Mouse (Mus musculus): ENCODE data around the gene Dennd4c. TPM values are rescaled to one million over a fixed set of nuclear protein-coding genes. Genes with fewer than 3 reads are reported as not detected.

Gene Dennd4c
- polyA plus RNA-seq, 1 experiment from 2014 or later: 5.6 TPM

DNA sequence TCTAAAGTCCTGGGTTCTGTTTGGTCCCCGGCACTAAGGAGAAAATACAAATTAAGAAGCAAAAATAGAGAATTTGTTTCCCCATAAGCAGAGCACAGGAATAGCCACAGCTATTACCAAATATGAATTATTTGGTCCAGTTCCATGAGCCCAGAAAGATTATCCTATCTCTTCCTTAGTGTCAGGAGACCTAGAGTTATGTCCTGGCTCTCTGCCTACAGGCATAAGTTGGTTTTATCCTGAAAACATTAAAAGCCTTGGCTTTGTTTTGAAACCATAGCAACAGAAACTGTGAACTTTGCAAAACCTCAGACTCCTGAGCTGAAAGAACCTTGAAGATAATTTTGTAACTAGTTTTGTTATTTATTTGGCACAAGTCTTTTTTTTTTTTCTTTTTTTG, 31.2 kb upstream of the Dennd4c start:
- 54% methylated on average over 1 of the region's 1 CpGs for WGBS
- Histone ChIP-seq H3K4me2 (ENCODE audit: low read depth, low read length) (no peak overlapping the region), H3K9me3 (replicated peaks; ENCODE audit: control insufficient read depth, low read length) (no peaks in the 10 kb centered on the region), H3K9ac (ENCODE audit: low read length) (no peak overlapping the region), H3K36me3 (ENCODE audit: control insufficient read depth, insufficient read depth) (no peaks in the 10 kb centered on the region), H3K27ac (ENCODE audit: low read length) (no peak overlapping the region), H3K27me3 (ENCODE audit: control insufficient read depth, insufficient read depth, low read length) (no peaks in the 10 kb centered on the region), H3K4me3 (ENCODE audit: low read length) (no peak overlapping the region), H3K4me1 (ENCODE audit: control insufficient read depth, insufficient read depth, low read length) (peaks cover 10% of the 10 kb centered on the region)
- ATAC-seq (replicated peaks; ENCODE audit: extremely low read depth, insufficient read depth, low FRiP score): peak; percentile 65

- 71% methylated on average over 4 of the region's 4 CpGs for WGBS
- Histone ChIP-seq H3K27me3 (ENCODE audit: control insufficient read depth, insufficient read depth, low read length) (no peaks in the 10 kb centered on the region), H3K4me3 (ENCODE audit: low read length) (no peak overlapping the region), H3K9me3 (replicated peaks; ENCODE audit: control insufficient read depth, low read length) (no peaks in the 10 kb centered on the region), H3K27ac (ENCODE audit: low read length) (no peak overlapping the region), H3K4me2 (ENCODE audit: low read depth, low read length) (no peak overlapping the region), H3K36me3 (ENCODE audit: control insufficient read depth, insufficient read depth) (no peaks in the 10 kb centered on the region), H3K4me1 (ENCODE audit: control insufficient read depth, insufficient read depth, low read length) (peaks cover 10% of the 10 kb centered on the region), H3K9ac (ENCODE audit: low read length) (no peak overlapping the region)
- ATAC-seq (replicated peaks; ENCODE audit: extremely low read depth, insufficient read depth, low FRiP score): no peak
Observed at GRCm38 (mm10) chr4:86718878-86719577, 29.3 kb upstream of the Dennd4c start.

DNA sequence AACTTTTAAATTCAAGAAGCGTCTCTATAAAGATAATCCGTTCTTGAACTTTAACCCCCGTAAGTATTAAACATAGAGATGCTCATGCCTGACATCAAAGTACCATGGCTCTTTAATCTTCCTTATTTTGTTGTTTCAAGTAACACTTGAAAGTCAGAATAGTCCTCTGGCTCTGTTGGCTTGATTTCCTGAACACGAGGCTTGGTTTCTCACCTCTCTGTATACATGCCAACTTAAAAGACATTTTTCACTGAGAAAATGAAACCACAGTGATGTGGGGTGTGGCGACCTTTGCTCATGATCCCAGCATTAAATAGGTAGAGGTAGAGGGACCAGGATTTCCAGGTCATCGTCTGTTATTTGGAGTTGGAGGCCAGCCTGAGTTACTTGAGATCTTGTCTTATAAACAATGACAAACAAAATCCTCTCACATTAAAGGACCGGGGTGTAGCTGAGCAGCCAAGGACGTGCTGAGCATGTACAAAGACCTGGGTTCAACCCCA, 26.4 kb upstream of the Dennd4c start:
- H3K9ac ChIP-seq (ENCODE audit: low read length): no peak overlapping the region
- no peaks in the 10 kb centered on the region for H3K36me3 ChIP-seq (ENCODE audit: control insufficient read depth, insufficient read depth)
- H3K4me1 ChIP-seq (ENCODE audit: control insufficient read depth, insufficient read depth, low read length): peaks cover 15% of the 10 kb centered on the region
- 65% methylated on average over 8 of the region's 8 CpGs for WGBS
- H3K4me3 ChIP-seq (ENCODE audit: low read length): no peak overlapping the region
- no peak for ATAC-seq (replicated peaks; ENCODE audit: extremely low read depth, insufficient read depth, low FRiP score)
- no peak overlapping the region for H3K27ac ChIP-seq (ENCODE audit: low read length)
- no peaks in the 10 kb centered on the region for H3K27me3 ChIP-seq (ENCODE audit: control insufficient read depth, insufficient read depth, low read length)
- no peaks in the 10 kb centered on the region for H3K9me3 ChIP-seq (replicated peaks; ENCODE audit: control insufficient read depth, low read length)
- no peak overlapping the region for H3K4me2 ChIP-seq (ENCODE audit: low read depth, low read length)

- 10% methylated on average over 4 of the region's 4 CpGs for WGBS
- Histone ChIP-seq H3K4me1 (ENCODE audit: control insufficient read depth, insufficient read depth, low read length) (peaks cover 7% of the 10 kb centered on the region; the same call in 1 of the 2 replicates), H3K27me3 (ENCODE audit: control insufficient read depth, insufficient read depth, low read length) (no peaks in the 10 kb centered on the region), H3K27ac (ENCODE audit: low read length) (no peak overlapping the region), H3K9ac (ENCODE audit: low read length) (no peak overlapping the region), H3K4me3 (ENCODE audit: low read length) (no peak overlapping the region), H3K9me3 (replicated peaks; ENCODE audit: control insufficient read depth, low read length) (no peaks in the 10 kb centered on the region), H3K4me2 (ENCODE audit: low read depth, low read length) (no peak overlapping the region), H3K36me3 (ENCODE audit: control insufficient read depth, insufficient read depth) (no peaks in the 10 kb centered on the region)
- ATAC-seq (replicated peaks; ENCODE audit: extremely low read depth, insufficient read depth, low FRiP score): peak; percentile 65
Observed at GRCm38 (mm10) chr4:86725175-86725574, 23.2 kb upstream of the Dennd4c start.

GRCm38 (mm10) chr4:86726141-86726540, 22.2 kb upstream of the Dennd4c start:
- H3K27me3 ChIP-seq (ENCODE audit: control insufficient read depth, insufficient read depth, low read length): no peaks in the 10 kb centered on the region
- no peak overlapping the region for H3K4me3 ChIP-seq (ENCODE audit: low read length)
- no peaks in the 10 kb centered on the region for H3K36me3 ChIP-seq (ENCODE audit: control insufficient read depth, insufficient read depth)
- no peaks in the 10 kb centered on the region for H3K9me3 ChIP-seq (replicated peaks; ENCODE audit: control insufficient read depth, low read length)
- peaks cover 7% of the 10 kb centered on the region; the same call in 1 of the 2 replicates for H3K4me1 ChIP-seq (ENCODE audit: control insufficient read depth, insufficient read depth, low read length)
- no peak overlapping the region for H3K27ac ChIP-seq (ENCODE audit: low read length)
- WGBS: 94% methylated on average over 5 of the region's 5 CpGs
- no peak overlapping the region for H3K9ac ChIP-seq (ENCODE audit: low read length)
- no peak for ATAC-seq (replicated peaks; ENCODE audit: extremely low read depth, insufficient read depth, low FRiP score)
- H3K4me2 ChIP-seq (ENCODE audit: low read depth, low read length): no peak overlapping the region

GRCm38 (mm10) chr4:86729829-86730228, 18.5 kb upstream of the Dennd4c start:
- Histone ChIP-seq H3K4me1 (ENCODE audit: control insufficient read depth, insufficient read depth, low read length) (peaks cover 7% of the 10 kb centered on the region; the same call in 1 of the 2 replicates), H3K9ac (ENCODE audit: low read length) (no peak overlapping the region), H3K4me3 (ENCODE audit: low read length) (no peak overlapping the region), H3K27me3 (ENCODE audit: control insufficient read depth, insufficient read depth, low read length) (no peaks in the 10 kb centered on the region), H3K9me3 (replicated peaks; ENCODE audit: control insufficient read depth, low read length) (no peaks in the 10 kb centered on the region), H3K36me3 (ENCODE audit: control insufficient read depth, insufficient read depth) (no peaks in the 10 kb centered on the region), H3K27ac (ENCODE audit: low read length) (no peak overlapping the region), H3K4me2 (ENCODE audit: low read depth, low read length) (no peak overlapping the region)
- 74% methylated on average over 6 of the region's 6 CpGs for WGBS
- no peak for ATAC-seq (replicated peaks; ENCODE audit: extremely low read depth, insufficient read depth, low FRiP score)

GRCm38 (mm10) chr4:86734088-86734841, 14.1 kb upstream of the Dennd4c start:
- H3K9me3 ChIP-seq (replicated peaks; ENCODE audit: control insufficient read depth, low read length): no peaks in the 10 kb centered on the region
- H3K4me3 ChIP-seq (ENCODE audit: low read length): no peak overlapping the region
- H3K36me3 ChIP-seq (ENCODE audit: control insufficient read depth, insufficient read depth): no peaks in the 10 kb centered on the region
- no peak for ATAC-seq (replicated peaks; ENCODE audit: extremely low read depth, insufficient read depth, low FRiP score)
- no peak overlapping the region for H3K9ac ChIP-seq (ENCODE audit: low read length)
- H3K4me1 ChIP-seq (ENCODE audit: control insufficient read depth, insufficient read depth, low read length): peaks cover 6% of the 10 kb centered on the region
- 87% methylated on average over 19 of the region's 19 CpGs for WGBS
- H3K27ac ChIP-seq (ENCODE audit: low read length): no peak overlapping the region
- no peaks in the 10 kb centered on the region for H3K27me3 ChIP-seq (ENCODE audit: control insufficient read depth, insufficient read depth, low read length)
- no peak overlapping the region for H3K4me2 ChIP-seq (ENCODE audit: low read depth, low read length)

DNA sequence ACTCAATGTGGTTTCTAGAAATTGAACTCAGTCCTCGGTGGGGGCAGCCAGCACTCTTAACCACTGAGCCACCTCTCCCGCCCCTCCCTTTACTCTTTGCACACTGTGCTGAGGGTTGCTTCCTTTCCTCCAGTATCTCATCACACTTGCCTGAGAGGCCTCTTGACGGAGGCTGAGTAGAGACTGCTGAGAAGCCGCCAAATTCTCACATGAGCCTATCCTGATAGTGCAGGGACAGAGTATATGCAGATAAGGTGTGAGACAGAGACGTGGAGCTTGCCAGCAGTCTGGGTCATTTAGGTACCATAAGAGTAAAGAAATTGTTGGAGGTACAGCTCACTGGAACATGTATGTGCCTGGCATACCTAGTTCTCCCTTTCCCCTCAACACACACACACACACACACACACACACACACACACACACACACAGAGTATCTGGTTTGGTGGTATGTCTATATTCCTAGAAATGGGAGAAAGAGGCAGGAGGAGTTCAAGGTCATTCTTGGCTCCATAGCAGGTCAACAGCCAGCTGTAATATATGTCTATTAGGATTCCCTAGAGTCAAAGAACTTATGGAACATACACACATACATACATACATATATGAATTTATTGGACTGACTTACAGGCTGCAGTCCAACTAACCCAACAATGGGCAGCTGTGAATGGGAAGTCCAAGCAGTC, 8.9 kb upstream of the Dennd4c start:
- H3K4me2 ChIP-seq (ENCODE audit: low read depth, low read length): no peak overlapping the region
- no peaks in the 10 kb centered on the region for H3K36me3 ChIP-seq (ENCODE audit: control insufficient read depth, insufficient read depth)
- no peaks in the 10 kb centered on the region for H3K27me3 ChIP-seq (ENCODE audit: control insufficient read depth, insufficient read depth, low read length)
- H3K9ac ChIP-seq (ENCODE audit: low read length): no peak overlapping the region; the same call in 1 of the 2 replicates
- H3K4me1 ChIP-seq (ENCODE audit: control insufficient read depth, insufficient read depth, low read length): peaks cover 9% of the 10 kb centered on the region
- peak; percentile 84 for ATAC-seq (replicated peaks; ENCODE audit: extremely low read depth, insufficient read depth, low FRiP score)
- 27% methylated on average over 5 of the region's 5 CpGs for WGBS
- no peak overlapping the region for H3K4me3 ChIP-seq (ENCODE audit: low read length)
- no peak overlapping the region for H3K27ac ChIP-seq (ENCODE audit: low read length)
- 0 out of 2 replicates have a peak, but pooled peaks cover 2% of the 10 kb centered on the region for H3K9me3 ChIP-seq (replicated peaks; ENCODE audit: control insufficient read depth, low read length)
